Mouse (Mus musculus) kidney, embryonic 14.5 days (tissue): ENCODE results near the gene Hs3st5. TPM values are rescaled to one million over a fixed set of nuclear protein-coding genes. Genes with fewer than 3 reads are reported as not detected.
"Not testable (repeated sequence)": the region's sequence is repeated elsewhere in the genome, so short reads cannot be mapped to it uniquely, and the experiment has no call there.

ENCODE experiments used
- ATAC-seq: fragments of 200-750 bp; cut with Nextera tagmentation; 2 replicates; pipeline ENCODE4 v1.8.0; 2017; ENCODE audit warnings: moderate number of reproducible peaks, mild to moderate bottlenecking, moderate TSS enrichment, moderate library complexity; ENCODE audit not compliant: low FRiP score, low TSS enrichment
- H3K27ac ChIP-seq: fragments of 300-500 bp; sonication (generic); 2 replicates; pipeline ENCODE4 v1.5.1; 2014; ENCODE audit warnings: low read depth, mild to moderate bottlenecking, low read length, moderate library complexity, mixed read lengths
- H3K27me3 ChIP-seq: fragments of 300-500 bp; sonication (generic); 2 replicates; pipeline ENCODE4 v1.6.1; 2014; ENCODE audit warnings: mild to moderate bottlenecking, low read length; ENCODE audit not compliant: control insufficient read depth, insufficient read depth
- H3K36me3 ChIP-seq: fragments of 300-500 bp; sonication (generic); 2 replicates; pipeline ENCODE4 v1.6.1; 2014; ENCODE audit warnings: low read length, mixed read lengths; ENCODE audit not compliant: control insufficient read depth, insufficient read depth
- H3K4me1 ChIP-seq: fragments of 300-500 bp; sonication (generic); 2 replicates; pipeline ENCODE4 v1.6.1; 2014; ENCODE audit warnings: low read length, mixed read lengths; ENCODE audit not compliant: control insufficient read depth, insufficient read depth
- H3K4me2 ChIP-seq: fragments of 300-500 bp; sonication (generic); replicated peaks from 2 replicates; pipeline ENCODE4 v1.6.1; 2014; ENCODE audit warnings: low read depth, mild to moderate bottlenecking, low read length
- H3K4me3 ChIP-seq: fragments of 300-500 bp; sonication (generic); 2 replicates; pipeline ENCODE4 v1.5.1; 2014; ENCODE audit warnings: mild to moderate bottlenecking, low read length
- H3K9ac ChIP-seq: fragments of 300-500 bp; sonication (generic); 2 replicates; pipeline ENCODE4 v1.6.1; 2014; ENCODE audit warnings: low read depth, mild to moderate bottlenecking, low read length, moderate library complexity
- H3K9me3 ChIP-seq: fragments of 300-500 bp; sonication (generic); 2 replicates; pipeline ENCODE4 v1.6.1; 2016; ENCODE audit warnings: low read length; ENCODE audit not compliant: control insufficient read depth
- WGBS: fragments of 180-500 bp; shearing (Covaris S2); extraction: QIAGEN DNeasy Blood & Tissue Kit; methylation state at CpG from one replicate; pipeline ENCODE4 v1.1.7; 2014; 5-methylcytosine and 5-hydroxymethylcytosine counted together
- polyA plus RNA-seq: library from polyadenylated mRNA; unstranded; fragments of >200 nt; fragmentation: Nextera tagmentation; extraction: Ambion mirVana; gene quantifications from 2 replicates; pipeline ENCODE4 v1.2.1, GENCODE M21; 2014

Gene Hs3st5
- polyA plus RNA-seq, 1 experiment from 2014 or later, result 0.08 TPM

GRCm38 (mm10) chr10:36499713-36500112, 6.9 kb upstream of the Hs3st5 start:
- Histone ChIP-seq H3K4me3 (no peak overlapping the region), H3K27ac (no peak overlapping the region), H3K36me3 (no peaks in the 10 kb centered on the region), H3K4me2 (no peak overlapping the region), H3K4me1 (no peaks in the 10 kb centered on the region), H3K27me3 (no peaks in the 10 kb centered on the region), H3K9ac (no peak overlapping the region), H3K9me3 (no peaks in the 10 kb centered on the region)
- 77% methylated on average over 1 of the region's 1 CpGs for WGBS
- no peak for ATAC-seq

DNA sequence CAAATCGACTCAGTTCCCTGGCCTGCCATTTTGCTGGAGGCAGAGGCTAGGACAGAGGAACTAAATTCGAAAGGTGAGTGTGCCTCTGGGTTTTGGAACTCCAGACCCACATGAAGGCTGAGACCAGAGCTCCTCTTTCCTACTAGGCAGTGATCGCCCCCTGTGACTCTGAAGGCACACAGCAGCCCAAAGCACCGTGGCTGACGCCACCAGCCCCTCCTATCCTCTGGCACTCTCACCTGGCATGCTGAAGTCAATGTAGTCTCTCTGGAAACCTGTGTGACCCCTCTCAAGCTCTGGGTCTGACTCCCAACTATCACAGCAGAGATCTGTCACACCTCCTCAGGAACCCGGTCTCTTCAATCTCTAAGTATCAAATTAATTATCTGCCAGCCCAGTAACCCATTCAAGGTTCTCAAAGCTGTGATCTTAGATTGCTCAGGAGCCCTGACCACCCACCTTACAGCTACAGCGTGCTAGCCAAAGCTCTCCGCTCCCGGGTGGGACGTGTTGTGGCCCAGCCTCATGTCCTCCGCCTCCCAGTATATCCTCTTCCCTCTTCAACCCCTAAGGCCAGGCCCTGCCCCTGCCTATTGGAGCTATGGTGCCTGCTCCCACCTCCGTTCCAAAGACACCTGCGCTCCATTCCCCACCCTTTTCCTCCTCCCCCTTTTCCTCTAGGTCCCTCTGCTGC, 434 bp upstream of the Hs3st5 start:
- 6% methylated on average over 13 of the region's 13 CpGs for WGBS
- Histone ChIP-seq H3K27ac (no peak overlapping the region), H3K9me3 (no peaks in the 10 kb centered on the region), H3K27me3 (peaks cover 32% of the 10 kb centered on the region), H3K9ac (no peak overlapping the region), H3K4me1 (no peaks in the 10 kb centered on the region), H3K4me2 (peak overlapping the region; percentile 94), H3K4me3 (peak overlapping the region; percentile 48), H3K36me3 (no peaks in the 10 kb centered on the region)
- peak; percentile 80 for ATAC-seq

DNA sequence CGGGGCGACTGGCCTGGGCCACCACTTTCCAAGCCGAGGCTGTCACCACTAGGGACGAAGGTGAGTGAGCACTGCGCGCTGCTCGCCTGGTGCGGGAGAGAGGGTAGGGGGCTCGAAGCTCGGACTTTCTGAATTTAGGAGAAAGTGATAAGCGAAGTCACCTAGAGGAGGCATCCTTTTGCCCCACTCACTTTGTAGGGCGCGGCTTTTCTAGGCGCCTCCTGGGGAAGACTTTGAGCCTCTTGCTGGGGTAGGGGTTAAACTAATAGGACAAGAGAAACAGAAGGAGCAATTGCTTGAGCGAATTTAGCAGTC, 899 bp downstream of the Hs3st5 start:
- Histone ChIP-seq H3K9ac (0 out of 2 replicates have a peak overlapping the region, but pooled peaks have one; percentile 20), H3K27ac (no peak overlapping the region), H3K27me3 (peaks cover 32% of the 10 kb centered on the region), H3K4me2 (peak overlapping the region; percentile 94), H3K4me1 (no peaks in the 10 kb centered on the region), H3K4me3 (peak overlapping the region; percentile 48), H3K36me3 (no peaks in the 10 kb centered on the region), H3K9me3 (no peaks in the 10 kb centered on the region)
- no peak; the same call in 1 of the 2 replicates for ATAC-seq
- under 1% methylated on average over 15 of the region's 15 CpGs for WGBS

DNA sequence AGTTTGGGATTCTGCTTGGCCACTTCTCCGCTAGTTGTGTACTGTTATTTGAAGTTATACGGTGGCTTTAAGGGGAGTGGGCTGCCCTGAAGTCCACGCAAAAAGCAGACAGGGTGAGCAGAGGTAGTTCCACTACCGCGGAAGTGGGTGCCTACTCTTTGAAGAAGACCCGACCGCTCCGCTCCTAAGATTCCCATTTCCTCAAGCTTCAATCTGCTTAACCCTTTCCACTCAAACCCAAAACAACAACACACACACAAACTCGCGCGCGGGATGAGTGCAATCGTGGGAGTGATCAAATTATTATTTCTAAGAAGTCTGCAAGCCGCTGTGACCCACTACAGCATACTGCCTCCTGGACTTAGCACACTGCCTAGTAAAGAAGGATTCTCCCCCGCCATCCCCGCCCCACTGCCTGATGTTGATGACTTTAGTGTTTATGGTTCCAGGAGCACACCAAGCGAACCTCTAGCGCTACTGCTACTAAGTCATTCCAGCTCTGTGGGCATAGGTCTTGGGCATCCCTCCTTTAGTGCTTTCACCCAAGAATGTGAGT, 1.5 kb downstream of the Hs3st5 start:
- no peaks in the 10 kb centered on the region for H3K4me1 ChIP-seq
- H3K27me3 ChIP-seq, result peaks cover 32% of the 10 kb centered on the region
- peak overlapping the region; percentile 94 for H3K4me2 ChIP-seq
- H3K9ac ChIP-seq, result no peak overlapping the region
- ATAC-seq, result no peak
- no peaks in the 10 kb centered on the region for H3K9me3 ChIP-seq
- no peaks in the 10 kb centered on the region for H3K36me3 ChIP-seq
- H3K27ac ChIP-seq, result no peak overlapping the region
- H3K4me3 ChIP-seq, result peak overlapping the region; percentile 48
- WGBS, result 2% methylated on average over 18 of the region's 18 CpGs

GRCm38 (mm10) chr10:36509477-36509876, 2.9 kb downstream of the Hs3st5 start:
- no peak overlapping the region for H3K4me2 ChIP-seq
- H3K36me3 ChIP-seq, result no peaks in the 10 kb centered on the region
- H3K27me3 ChIP-seq, result peaks cover 32% of the 10 kb centered on the region
- H3K9ac ChIP-seq, result no peak overlapping the region
- no peak overlapping the region for H3K27ac ChIP-seq
- H3K9me3 ChIP-seq, result no peaks in the 10 kb centered on the region
- no peak overlapping the region for H3K4me3 ChIP-seq
- 75% methylated on average over 4 of the region's 4 CpGs for WGBS
- ATAC-seq, result no peak
- no peaks in the 10 kb centered on the region for H3K4me1 ChIP-seq

GRCm38 (mm10) chr10:36523881-36524280, 17.3 kb downstream of the Hs3st5 start:
- Histone ChIP-seq H3K27ac (no peak overlapping the region), H3K4me3 (no peak overlapping the region), H3K9ac (no peak overlapping the region), H3K4me1 (no peaks in the 10 kb centered on the region), H3K4me2 (no peak overlapping the region), H3K9me3 (no peaks in the 10 kb centered on the region), H3K36me3 (no peaks in the 10 kb centered on the region), H3K27me3 (no peaks in the 10 kb centered on the region)
- ATAC-seq, result no peak

DNA sequence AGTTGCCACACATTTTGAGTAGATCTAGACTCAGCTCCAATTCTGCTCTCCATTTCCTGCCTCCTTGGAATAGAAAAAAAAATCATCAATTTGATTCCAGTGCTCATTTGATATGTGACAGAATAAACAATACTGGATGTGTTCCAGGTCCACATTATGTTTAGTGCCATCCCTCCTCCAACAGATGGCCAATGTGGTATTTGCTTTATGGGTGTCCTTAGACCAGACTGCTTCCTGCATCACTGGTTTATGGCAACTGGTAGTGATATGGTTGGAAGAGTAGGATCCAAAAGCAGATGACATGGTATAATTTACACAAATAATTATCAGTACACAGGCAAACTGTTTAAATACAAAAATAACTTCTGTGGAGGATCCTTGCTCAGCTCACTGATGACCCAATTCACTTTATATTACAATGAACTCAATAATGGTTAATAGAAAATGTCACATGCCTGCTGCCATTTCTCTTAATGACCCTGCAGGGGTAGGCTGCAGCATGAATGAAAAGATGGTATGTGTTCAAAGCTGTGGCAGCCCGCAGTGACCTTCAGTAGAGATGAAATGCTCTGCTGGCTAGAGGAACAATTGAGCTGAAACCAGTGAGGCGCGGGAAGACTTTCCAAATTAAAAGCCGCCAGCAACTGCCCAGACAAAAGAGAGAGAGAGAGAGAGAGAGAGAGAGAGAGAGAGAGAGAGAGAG, 27.2 kb downstream of the Hs3st5 start:
- Histone ChIP-seq H3K36me3 (no peaks in the 10 kb centered on the region), H3K9me3 (no peaks in the 10 kb centered on the region), H3K27me3 (no peaks in the 10 kb centered on the region), H3K4me2 (no peak overlapping the region), H3K9ac (no peak overlapping the region), H3K27ac (no peak overlapping the region), H3K4me1 (no peaks in the 10 kb centered on the region), H3K4me3 (no peak overlapping the region)
- ATAC-seq, result no peak; the same call in 1 of the 2 replicates
- WGBS, result 44% methylated on average over 4 of the region's 4 CpGs

DNA sequence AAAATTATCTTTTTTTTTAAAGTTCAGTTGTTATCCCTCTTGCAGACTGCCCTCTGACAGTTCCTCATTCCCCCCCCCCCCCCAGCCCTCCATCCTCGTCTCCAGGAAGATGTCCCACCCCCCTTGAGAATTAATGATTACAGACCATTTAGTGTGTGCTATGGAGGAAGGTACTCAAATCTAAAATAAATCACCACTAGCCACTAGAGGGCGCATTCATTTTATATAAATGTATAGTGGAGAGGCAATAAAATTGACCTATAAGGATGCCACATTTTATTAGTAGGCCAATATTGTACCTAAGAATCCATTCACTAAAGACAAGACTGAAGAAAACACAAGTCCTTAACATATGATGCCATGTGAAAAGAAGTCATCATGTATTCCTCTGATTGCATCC, 40.0 kb downstream of the Hs3st5 start:
- Histone ChIP-seq H3K27me3 (no peaks in the 10 kb centered on the region), H3K4me3 (no peak overlapping the region), H3K9me3 (no peaks in the 10 kb centered on the region), H3K4me1 (no peaks in the 10 kb centered on the region), H3K36me3 (no peaks in the 10 kb centered on the region), H3K9ac (no peak overlapping the region), H3K4me2 (no peak overlapping the region), H3K27ac (no peak overlapping the region)
- 28% methylated on average over 2 of the region's 2 CpGs for WGBS
- no peak for ATAC-seq

DNA sequence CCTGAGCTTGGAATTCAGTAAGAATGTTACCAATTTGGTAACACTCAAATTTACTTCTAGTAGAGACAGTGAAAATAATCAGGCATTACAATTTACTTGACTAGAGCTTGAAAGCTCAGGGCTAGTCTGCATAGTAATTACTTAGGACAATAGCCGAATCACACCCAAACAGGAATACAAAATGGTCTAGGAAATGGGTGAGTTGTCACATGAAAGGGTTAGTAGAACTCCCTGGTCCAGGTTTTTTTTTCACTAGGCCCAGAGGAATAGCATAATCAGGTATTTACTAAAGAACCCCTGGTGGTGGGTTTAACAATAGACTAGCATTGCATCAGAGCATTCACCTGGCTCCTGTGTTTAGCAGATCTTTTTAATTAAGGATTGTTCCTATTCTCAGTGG, 41.1 kb downstream of the Hs3st5 start:
- WGBS, result 73% methylated on average over 1 of the region's 1 CpGs
- H3K27me3 ChIP-seq, H3K4me3 ChIP-seq, H3K4me2 ChIP-seq, ATAC-seq, H3K9ac ChIP-seq, H3K27ac ChIP-seq, H3K4me1 ChIP-seq, H3K9me3 ChIP-seq, H3K36me3 ChIP-seq: not testable (repeated sequence)
